Comparison of ENCODE assay signal across 8 mouse cellular contexts in the genomic region with DNA sequence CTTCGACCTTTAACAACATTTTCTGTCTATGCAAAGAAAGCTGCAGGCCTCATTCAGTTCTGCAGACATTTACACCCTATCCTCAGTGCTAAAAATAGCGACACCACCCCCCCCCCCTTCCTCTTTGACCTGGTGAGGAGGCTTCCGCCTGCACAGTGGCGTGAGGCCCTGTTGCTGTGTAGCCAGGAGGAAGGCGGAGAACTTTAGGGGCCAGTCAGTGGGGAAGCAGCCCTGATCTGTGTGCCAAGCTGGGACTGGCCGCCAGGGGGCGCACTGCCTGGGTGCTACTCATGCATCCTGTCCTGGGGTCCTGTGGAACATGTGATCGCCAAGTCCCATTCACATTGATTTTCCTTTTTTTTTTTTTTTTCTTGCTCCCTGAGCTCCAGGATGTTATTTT. TPM values are rescaled to one million over a fixed set of nuclear protein-coding genes. Genes with fewer than 3 reads are reported as not detected.
DNase-seq lines count a peak whose midpoint lies in the region; ATAC-seq lines count a peak whose summit lies in the region.

No protein-coding gene starts in this region.

- H3K27ac ChIP-seq in hindbrain, embryonic 11.5 days (ENCODE audit: low read depth, low read length): peak overlapping the region; percentile 40; the same call in 1 of the 2 replicates

- H3K36me3 ChIP-seq in hindbrain, embryonic 11.5 days (ENCODE audit: control insufficient read depth, insufficient read depth, low read length): no peaks in the 10 kb centered on the region

- no peaks in the 10 kb centered on the region for H3K27me3 ChIP-seq in hindbrain, embryonic 11.5 days (ENCODE audit: control insufficient read depth, insufficient read depth, low read length)

- H3K9me3 ChIP-seq in hindbrain, embryonic 11.5 days (ENCODE audit: control insufficient read depth, low read length): no peaks in the 10 kb centered on the region

- peak; percentile 68 for DNase-seq in MEL-GATA-1-ER (ENCODE audit: extremely low read depth, low read depth)
- peak; percentile 76 for DNase-seq in cerebellum, adult 8-10 months
- peak; percentile 66 to 88 for DNase-seq in frontal cortex, adult 2 months (ENCODE audit: extremely low spot score in 1 of 2, low spot score in 1 of 2)
- peak; percentile 87 for DNase-seq in hindbrain, embryonic 11.5 days (ENCODE audit: low spot score)
- DNase-seq in layer of hippocampus, postnatal 14 days (ENCODE audit: low spot score in 2 of 2): peak; percentile 80 to 85
- DNase-seq in lung, postnatal 10 days: peak; percentile 98
- peak; percentile 88 for DNase-seq in ovary, postnatal 36 days (ENCODE audit: low spot score)
- DNase-seq in thymus, postnatal 25 days: peak; percentile 93

- H3K9ac ChIP-seq in hindbrain, embryonic 11.5 days (ENCODE audit: low read depth, low read length): no peak overlapping the region

- no peak overlapping the region for H3K4me3 ChIP-seq in hindbrain, embryonic 11.5 days (ENCODE audit: low read depth, low read length)

- WGBS in hindbrain, embryonic 11.5 days: 11% methylated on average over 7 of the region's 8 CpGs

- peaks cover 15% of the 10 kb centered on the region for H3K4me1 ChIP-seq in hindbrain, embryonic 11.5 days (replicated peaks; ENCODE audit: control insufficient read depth, insufficient read depth, low read length)

- no peak overlapping the region for H3K4me2 ChIP-seq in hindbrain, embryonic 11.5 days (replicated peaks; ENCODE audit: low read depth, low read length)

- ATAC-seq in hindbrain, embryonic 11.5 days (ENCODE audit: low FRiP score): peak; percentile 73

RNA-seq across cellular contexts. Expression of a gene that starts 24.3 kb away (rescaled TPM):
- 42.5 and 44.7 TPM in 2 replicates for polyA plus RNA-seq in frontal cortex, adult 2 months (2012; rRNA removed)
- polyA plus RNA-seq in hindbrain, embryonic 11.5 days (2014; fragmentation: Nextera tagmentation; extraction: Ambion mirVana): 68.6 and 75.5 TPM in 2 replicates
- total RNA-seq in layer of hippocampus, postnatal 14 days (2021): 100 to 1,000 TPM; 272 to 273 TPM
